Mouse (Mus musculus): ENCODE results near the gene Runx3. TPM values are rescaled to one million over a fixed set of nuclear protein-coding genes. Genes with fewer than 3 reads are reported as not detected.

Runx3 gene
- polyA plus RNA-seq, 1 experiment from 2014 or later: 0.83 TPM

GRCm38 (mm10) chr4:135160168-135160567, 39.7 kb downstream of the Runx3 start:
- ATAC-seq (ENCODE audit: low read depth): no peak
- WGBS (ENCODE audit: insufficient replicate concordance): 43% methylated on average over 3 of the region's 3 CpGs
- peaks cover 66% of the 10 kb centered on the region for H3K27me3 ChIP-seq

GRCm38 (mm10) chr4:135161441-135161840, 41.0 kb downstream of the Runx3 start:
- WGBS (ENCODE audit: insufficient replicate concordance): 74% methylated on average over 11 of the region's 11 CpGs
- DNase-seq (no peak), ATAC-seq (ENCODE audit: low read depth) (no peak)
- H3K4me1 ChIP-seq (replicated peaks): peaks cover 20% of the 10 kb centered on the region
- no peak overlapping the region for H3K4me3 ChIP-seq (replicated peaks)
- H3K36me3 ChIP-seq: no peaks in the 10 kb centered on the region
- no peak overlapping the region for H3K27ac ChIP-seq
- no peak overlapping the region for H3K9ac ChIP-seq
- H3K4me2 ChIP-seq: no peak overlapping the region
- H3K9me3 ChIP-seq (replicated peaks): no peaks in the 10 kb centered on the region
- peaks cover 65% of the 10 kb centered on the region for H3K27me3 ChIP-seq

More at GRCm38 (mm10) chr4:135160168-135160567, 39.7 kb downstream of the Runx3 start:
- Histone ChIP-seq H3K27ac (no peak overlapping the region), H3K4me2 (no peak overlapping the region), H3K9me3 (replicated peaks) (no peaks in the 10 kb centered on the region), H3K4me3 (replicated peaks) (no peak overlapping the region), H3K9ac (no peak overlapping the region), H3K36me3 (no peaks in the 10 kb centered on the region), H3K4me1 (replicated peaks) (peaks cover 10% of the 10 kb centered on the region)
- no peak for DNase-seq

GRCm38 (mm10) chr4:135165761-135166160, 45.3 kb downstream of the Runx3 start:
- ATAC-seq (ENCODE audit: low read depth) (no peak), DNase-seq (no peak)
- 58% methylated on average over 6 of the region's 6 CpGs for WGBS (ENCODE audit: insufficient replicate concordance)
- H3K9me3 ChIP-seq (replicated peaks): no peaks in the 10 kb centered on the region
- H3K27ac ChIP-seq: no peak overlapping the region
- H3K27me3 ChIP-seq: peaks cover 45% of the 10 kb centered on the region
- peaks cover 37% of the 10 kb centered on the region for H3K4me1 ChIP-seq (replicated peaks)
- no peaks in the 10 kb centered on the region for H3K36me3 ChIP-seq
- no peak overlapping the region for H3K4me3 ChIP-seq (replicated peaks)
- no peak overlapping the region for H3K9ac ChIP-seq
- no peak overlapping the region for H3K4me2 ChIP-seq

GRCm38 (mm10) chr4:135166413-135167225, 46.2 kb downstream of the Runx3 start:
- Histone ChIP-seq H3K4me1 (replicated peaks) (peaks cover 46% of the 10 kb centered on the region), H3K4me3 (replicated peaks) (no peak overlapping the region), H3K36me3 (no peaks in the 10 kb centered on the region), H3K9me3 (replicated peaks) (no peaks in the 10 kb centered on the region), H3K27me3 (peaks cover 45% of the 10 kb centered on the region), H3K4me2 (peak overlapping the region; percentile 28; the same call in 1 of the 2 replicates), H3K27ac (peak overlapping the region; percentile 51; the same call in 1 of the 2 replicates), H3K9ac (no peak overlapping the region)
- WGBS (ENCODE audit: insufficient replicate concordance): 33% methylated on average over 23 of the region's 23 CpGs
- ATAC-seq (ENCODE audit: low read depth) (0 out of 2 replicates have a peak, but pooled peaks have one; percentile 29), DNase-seq (no peak)

GRCm38 (mm10) chr4:135167816-135168527, 47.5 kb downstream of the Runx3 start:
- H3K27me3 ChIP-seq: peaks cover 47% of the 10 kb centered on the region
- WGBS (ENCODE audit: insufficient replicate concordance): 26% methylated on average over 7 of the region's 7 CpGs
- peak overlapping the region; percentile 52 for H3K27ac ChIP-seq
- H3K9me3 ChIP-seq (replicated peaks): no peaks in the 10 kb centered on the region
- no peaks in the 10 kb centered on the region for H3K36me3 ChIP-seq
- ATAC-seq (ENCODE audit: low read depth) (peak; percentile 59), DNase-seq (peak; percentile 38)
- H3K9ac ChIP-seq: peak overlapping the region; percentile 39; the same call in 1 of the 2 replicates
- H3K4me1 ChIP-seq (replicated peaks): peaks cover 52% of the 10 kb centered on the region
- H3K4me3 ChIP-seq (replicated peaks): no peak overlapping the region
- peak overlapping the region; percentile 13; the same call in 1 of the 2 replicates for H3K4me2 ChIP-seq

- H3K4me1 ChIP-seq (replicated peaks): peaks cover 52% of the 10 kb centered on the region
- DNase-seq: no peak
- no peak overlapping the region for H3K9ac ChIP-seq
- no peak overlapping the region for H3K27ac ChIP-seq
- H3K36me3 ChIP-seq: no peaks in the 10 kb centered on the region
- no peak overlapping the region for H3K4me3 ChIP-seq (replicated peaks)
- WGBS (ENCODE audit: insufficient replicate concordance): 69% methylated on average over 10 of the region's 10 CpGs
- H3K27me3 ChIP-seq: peaks cover 51% of the 10 kb centered on the region
- no peak for ATAC-seq (ENCODE audit: low read depth)
- H3K4me2 ChIP-seq: no peak overlapping the region
- H3K9me3 ChIP-seq (replicated peaks): no peaks in the 10 kb centered on the region
Measured at GRCm38 (mm10) chr4:135169096-135169495, 48.6 kb downstream of the Runx3 start.

GRCm38 (mm10) chr4:135169501-135169900, 49.0 kb downstream of the Runx3 start:
- ATAC-seq (ENCODE audit: low read depth) (no peak), DNase-seq (no peak)
- H3K27me3 ChIP-seq: peaks cover 53% of the 10 kb centered on the region
- no peaks in the 10 kb centered on the region for H3K36me3 ChIP-seq
- no peak overlapping the region for H3K4me2 ChIP-seq
- no peak overlapping the region for H3K4me3 ChIP-seq (replicated peaks)
- no peak overlapping the region for H3K9ac ChIP-seq
- H3K27ac ChIP-seq: no peak overlapping the region
- no peaks in the 10 kb centered on the region for H3K9me3 ChIP-seq (replicated peaks)
- WGBS (ENCODE audit: insufficient replicate concordance): 66% methylated on average over 4 of the region's 4 CpGs
- H3K4me1 ChIP-seq (replicated peaks): peaks cover 52% of the 10 kb centered on the region

GRCm38 (mm10) chr4:135171304-135171875, 50.9 kb downstream of the Runx3 start:
- Histone ChIP-seq H3K9ac (no peak overlapping the region), H3K9me3 (replicated peaks) (no peaks in the 10 kb centered on the region), H3K4me3 (replicated peaks) (no peak overlapping the region), H3K27me3 (peaks cover 49% of the 10 kb centered on the region), H3K27ac (no peak overlapping the region), H3K36me3 (no peaks in the 10 kb centered on the region), H3K4me2 (no peak overlapping the region), H3K4me1 (replicated peaks) (peaks cover 50% of the 10 kb centered on the region)
- DNase-seq (no peak), ATAC-seq (ENCODE audit: low read depth) (peak; percentile 83)
- 45% methylated on average over 12 of the region's 12 CpGs for WGBS (ENCODE audit: insufficient replicate concordance)

GRCm38 (mm10) chr4:135175406-135176120, 55.1 kb downstream of the Runx3 start:
- ATAC-seq (ENCODE audit: low read depth): no peak
- peaks cover 30% of the 10 kb centered on the region for H3K27me3 ChIP-seq
- no peak overlapping the region for H3K4me3 ChIP-seq (replicated peaks)
- no peaks in the 10 kb centered on the region for H3K36me3 ChIP-seq
- H3K4me2 ChIP-seq: peak overlapping the region; percentile 27
- no peak overlapping the region for H3K9ac ChIP-seq
- H3K27ac ChIP-seq: no peak overlapping the region
- 52% methylated on average over 37 of the region's 38 CpGs for WGBS (ENCODE audit: insufficient replicate concordance)
- no peaks in the 10 kb centered on the region for H3K9me3 ChIP-seq (replicated peaks)
- H3K4me1 ChIP-seq (replicated peaks): peaks cover 29% of the 10 kb centered on the region
- no peak for DNase-seq

GRCm38 (mm10) chr4:135177568-135177967, 57.1 kb downstream of the Runx3 start:
- no peak overlapping the region for H3K4me3 ChIP-seq (replicated peaks)
- H3K4me2 ChIP-seq: no peak overlapping the region
- no peaks in the 10 kb centered on the region for H3K36me3 ChIP-seq
- H3K9me3 ChIP-seq (replicated peaks): no peaks in the 10 kb centered on the region
- ATAC-seq (ENCODE audit: low read depth) (no peak), DNase-seq (no peak)
- H3K9ac ChIP-seq: no peak overlapping the region
- H3K27ac ChIP-seq: no peak overlapping the region
- H3K27me3 ChIP-seq: peaks cover 30% of the 10 kb centered on the region
- H3K4me1 ChIP-seq (replicated peaks): peaks cover 14% of the 10 kb centered on the region; the same call in 1 of the 2 replicates

GRCm38 (mm10) chr4:135179077-135179481, 58.6 kb downstream of the Runx3 start:
- H3K4me3 ChIP-seq (replicated peaks): no peak overlapping the region
- no peaks in the 10 kb centered on the region for H3K9me3 ChIP-seq (replicated peaks)
- DNase-seq (no peak), ATAC-seq (ENCODE audit: low read depth) (0 out of 2 replicates have a peak, but pooled peaks have one; percentile 18)
- H3K9ac ChIP-seq: no peak overlapping the region
- no peaks in the 10 kb centered on the region for H3K36me3 ChIP-seq
- no peak overlapping the region for H3K27ac ChIP-seq
- H3K27me3 ChIP-seq: peaks cover 18% of the 10 kb centered on the region; the same call in 1 of the 2 replicates
- H3K4me2 ChIP-seq: no peak overlapping the region
- peaks cover 14% of the 10 kb centered on the region; the same call in 1 of the 2 replicates for H3K4me1 ChIP-seq (replicated peaks)
- WGBS (ENCODE audit: insufficient replicate concordance): 12% methylated on average over 5 of the region's 5 CpGs
